Mouse (Mus musculus) liver, embryonic 14.5 days (tissue): ENCODE measurements around the gene Rgs9.

Experiments used
- CTCF ChIP-seq: IDR thresholded peaks from 2 replicates; pipeline ENCODE4 v1.5.1; 2016; ENCODE audit warnings: antibody characterized with exemption, low read depth, control low read depth
- EP300 ChIP-seq: IDR thresholded peaks from 2 replicates; pipeline ENCODE4 v1.6.1; 2016; ENCODE audit warnings: antibody characterized with exemption, low read depth

DNA sequence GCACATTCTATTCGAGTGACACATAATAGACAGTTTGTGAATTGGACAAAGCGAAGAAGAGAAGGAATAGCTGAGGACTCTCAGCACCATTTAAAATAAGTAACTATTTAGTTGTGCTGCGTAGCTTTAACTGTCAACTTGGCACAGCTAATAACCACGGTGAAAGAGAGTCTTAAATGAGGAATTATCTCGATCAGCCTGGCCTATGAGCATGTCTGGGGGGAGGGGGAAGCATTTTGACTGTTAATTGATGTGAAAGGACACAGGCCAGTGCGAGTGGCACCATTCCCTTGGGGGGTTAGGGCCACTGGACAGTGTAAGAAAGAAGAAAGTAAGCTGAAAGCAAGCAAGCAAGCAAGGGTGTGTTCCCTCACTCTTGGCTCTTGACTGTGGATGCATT, 38.0 kb upstream of the Rgs9 start:
- no peak for TF ChIP-seq CTCF
- no peak for TF ChIP-seq EP300
